Mouse (Mus musculus) lung, postnatal 0 days (tissue): ENCODE measurements around the gene Olfr547. TPM values are rescaled to one million over a fixed set of nuclear protein-coding genes. Genes with fewer than 3 reads are reported as not detected.
"Not testable (repeated sequence)": the region's sequence is repeated elsewhere in the genome, so short reads cannot be mapped to it uniquely, and the experiment has no call there.

Experiments
- ATAC-seq: fragments of 200-750 bp; cut with Nextera tagmentation; 2 replicates; pipeline ENCODE4 v1.8.0; 2017; ENCODE audit warnings: moderate library complexity
- DNase-seq: peaks from one replicate; pipeline ENCODE4 v3.0.0-alpha.2; 2016; ENCODE audit warnings: low spot score
- H3K27ac ChIP-seq: fragments of 300-500 bp; sonication (generic); 2 replicates; pipeline ENCODE4 v1.5.1; 2014; ENCODE audit warnings: antibody characterized with exemption, mild to moderate bottlenecking, low read length, mixed read lengths
- H3K27me3 ChIP-seq: fragments of 300-500 bp; sonication (generic); replicated peaks from 2 replicates; pipeline ENCODE4 v1.6.1; 2014; ENCODE audit warnings: low read length, mixed read lengths; ENCODE audit not compliant: insufficient read depth
- H3K36me3 ChIP-seq: fragments of 300-500 bp; sonication (generic); 2 replicates; pipeline ENCODE4 v1.6.1; 2014; ENCODE audit warnings: low read length, mixed read lengths; ENCODE audit not compliant: insufficient read depth
- H3K4me1 ChIP-seq: fragments of 300-500 bp; sonication (generic); 2 replicates; pipeline ENCODE4 v1.6.1; 2014; ENCODE audit warnings: antibody characterized with exemption, low read depth, low read length, mixed read lengths; ENCODE audit not compliant: insufficient read depth
- H3K4me2 ChIP-seq: fragments of 300-500 bp; sonication (generic); replicated peaks from 2 replicates; pipeline ENCODE4 v1.6.1; 2014; ENCODE audit warnings: low read depth, mild to moderate bottlenecking, low read length, moderate library complexity, mixed read lengths
- H3K4me3 ChIP-seq: fragments of 300-500 bp; sonication (generic); 2 replicates; pipeline ENCODE4 v1.5.1; 2014; ENCODE audit warnings: low read depth, low read length
- H3K9ac ChIP-seq: fragments of 300-500 bp; sonication (generic); replicated peaks from 2 replicates; pipeline ENCODE4 v1.6.1; 2014; ENCODE audit warnings: low read depth, mild to moderate bottlenecking
- H3K9me3 ChIP-seq: fragments of 300-500 bp; sonication (generic); 2 replicates; pipeline ENCODE4 v1.6.1; 2016; ENCODE audit warnings: low read length, mixed read lengths
- CTCF ChIP-seq: IDR thresholded peaks from 2 replicates; pipeline ENCODE4 v1.5.1; 2016; ENCODE audit warnings: antibody characterized with exemption, mild to moderate bottlenecking
- EP300 ChIP-seq: IDR thresholded peaks from 2 replicates; pipeline ENCODE4 v1.6.1; 2016; ENCODE audit warnings: antibody characterized with exemption, mild to moderate bottlenecking, control low read depth
- WGBS: fragments of 180-500 bp; shearing (Covaris S2); extraction: QIAGEN DNeasy Blood & Tissue Kit; methylation state at CpG from one replicate; pipeline ENCODE4 v1.1.7; 2014; 5-methylcytosine and 5-hydroxymethylcytosine counted together
- polyA plus RNA-seq: library from polyadenylated mRNA; unstranded; fragments of >200 nt; fragmentation: Nextera tagmentation; extraction: Ambion mirVana; gene quantifications from 2 replicates; pipeline ENCODE4 v1.2.1, GENCODE M21; 2015

Gene Olfr547
- polyA plus RNA-seq: not detected in 2 replicates

GRCm38 (mm10) chr7:102534449-102534848 is at the start of gene Olfr547:
Olfr547 (plus strand) TSS chr7:102534749.
- H3K27me3 ChIP-seq: no peaks in the 10 kb centered on the region
- H3K9me3 ChIP-seq: no peaks in the 10 kb centered on the region
- H3K9ac ChIP-seq: no peak within 1 kb of the TSS
- H3K27ac ChIP-seq: no peak within 1 kb of the TSS
- H3K36me3 ChIP-seq: no peaks in the 10 kb centered on the region
- H3K4me2 ChIP-seq: no peak within 1 kb of the TSS
- WGBS: 71% methylated on average over 1 of the region's 1 CpGs
- ATAC-seq: no peak
- TF ChIP-seq CTCF (no peak), EP300 (no peak)
- H3K4me1 ChIP-seq: no peaks in the 10 kb centered on the region
- no peak within 1 kb of the TSS for H3K4me3 ChIP-seq
- no peak for DNase-seq

DNA sequence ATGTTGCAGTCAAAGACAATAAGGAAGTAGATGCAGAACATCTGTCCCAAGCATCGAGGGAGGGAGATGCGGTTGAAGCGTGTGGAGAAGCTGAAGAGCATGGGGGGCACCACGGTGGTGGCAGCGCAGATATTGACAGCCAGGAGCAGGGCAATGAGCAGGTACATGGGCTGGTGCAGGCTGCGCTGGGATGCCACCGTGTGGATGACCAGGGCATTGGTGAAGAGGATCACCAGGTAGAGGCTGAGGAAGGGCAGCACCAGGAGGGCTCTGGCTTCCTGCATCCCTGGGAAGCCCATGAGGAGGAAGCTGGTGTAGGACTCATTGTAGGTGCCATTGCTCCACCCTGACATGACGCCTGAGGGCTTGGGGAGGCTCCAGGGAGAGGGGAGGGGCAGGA is 49.8 kb upstream of the Olfr547 start:
- H3K4me3 ChIP-seq, ATAC-seq, H3K4me1 ChIP-seq, H3K36me3 ChIP-seq, DNase-seq, H3K9me3 ChIP-seq, H3K4me2 ChIP-seq, H3K27me3 ChIP-seq, H3K27ac ChIP-seq, H3K9ac ChIP-seq: not testable (repeated sequence)
- WGBS: 71% methylated on average over 6 of the region's 8 CpGs

- no peak overlapping the region for H3K4me3 ChIP-seq
- no peaks in the 10 kb centered on the region for H3K27me3 ChIP-seq
- ATAC-seq: no peak
- DNase-seq: no peak
- no peak overlapping the region for H3K9ac ChIP-seq
- WGBS: 29% methylated on average over 1 of the region's 1 CpGs
- peaks cover 3% of the 10 kb centered on the region; the same call in 1 of the 2 replicates for H3K4me1 ChIP-seq
- no peak overlapping the region for H3K27ac ChIP-seq
- H3K9me3 ChIP-seq: no peaks in the 10 kb centered on the region
- TF ChIP-seq EP300 (no peak), CTCF (no peak)
- no peaks in the 10 kb centered on the region for H3K36me3 ChIP-seq
- no peak overlapping the region for H3K4me2 ChIP-seq
Measured at GRCm38 (mm10) chr7:102486105-102486504, 48.4 kb upstream of the Olfr547 start.

DNA sequence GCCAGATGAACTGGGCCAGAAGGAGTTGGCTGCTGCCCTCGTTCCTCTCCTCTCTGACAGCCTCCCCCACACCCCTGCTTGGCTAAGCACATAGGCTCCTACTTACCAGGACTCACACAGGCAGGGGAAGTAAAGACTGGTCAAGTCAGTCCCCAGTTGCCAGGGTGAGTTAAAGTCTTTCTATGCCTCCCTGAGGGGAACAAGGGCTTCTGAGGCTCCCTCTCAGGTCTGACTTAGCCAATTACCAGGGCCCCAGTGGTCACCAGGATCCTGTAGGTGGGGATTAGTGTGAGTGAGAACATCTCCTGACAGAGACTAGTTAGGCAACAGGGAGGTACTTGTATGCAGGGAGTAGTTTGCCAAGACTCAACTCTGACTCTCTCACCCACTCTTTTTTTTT is 46.4 kb upstream of the Olfr547 start, which contains the start of gene Olfr544:
Gene Olfr544, minus strand, starts transcription at position 153 of the 400 bp plus-strand sequence.
- no peak for TF ChIP-seq EP300
- no peak for TF ChIP-seq CTCF
- Histone ChIP-seq H3K27me3 (no peaks in the 10 kb centered on the region), H3K4me1 (no peaks in the 10 kb centered on the region), H3K9me3 (no peaks in the 10 kb centered on the region), H3K9ac (no peak within 1 kb of the TSS), H3K4me3 (no peak within 1 kb of the TSS), H3K36me3 (no peaks in the 10 kb centered on the region), H3K27ac (no peak within 1 kb of the TSS), H3K4me2 (no peak within 1 kb of the TSS)
- ATAC-seq: no peak
- no peak for DNase-seq
- WGBS: 67% methylated on average over 1 of the region's 1 CpGs

- ATAC-seq, H3K4me1 ChIP-seq, H3K9ac ChIP-seq, H3K9me3 ChIP-seq, H3K4me2 ChIP-seq, H3K4me3 ChIP-seq, H3K36me3 ChIP-seq, DNase-seq, H3K27me3 ChIP-seq, H3K27ac ChIP-seq: not testable (repeated sequence)
- 44% methylated on average over 5 of the region's 7 CpGs for WGBS
Measured at GRCm38 (mm10) chr7:102494416-102494815, 40.1 kb upstream of the Olfr547 start.

- ATAC-seq (no peak), DNase-seq (no peak)
- 59% methylated on average over 3 of the region's 3 CpGs for WGBS
- Histone ChIP-seq H3K36me3 (no peaks in the 10 kb centered on the region), H3K4me3 (no peak within 1 kb of the TSS), H3K9me3 (no peaks in the 10 kb centered on the region), H3K27ac (no peak within 1 kb of the TSS), H3K27me3 (no peaks in the 10 kb centered on the region), H3K4me2 (no peak within 1 kb of the TSS), H3K9ac (no peak within 1 kb of the TSS), H3K4me1 (no peaks in the 10 kb centered on the region)
- no peak for TF ChIP-seq EP300
- no peak for TF ChIP-seq CTCF
Measured at GRCm38 (mm10) chr7:102499473-102499872, 35.1 kb upstream of the Olfr547 start, which contains the start of gene Olfr545. Olfr545 (minus strand) TSS chr7:102499573.

DNA sequence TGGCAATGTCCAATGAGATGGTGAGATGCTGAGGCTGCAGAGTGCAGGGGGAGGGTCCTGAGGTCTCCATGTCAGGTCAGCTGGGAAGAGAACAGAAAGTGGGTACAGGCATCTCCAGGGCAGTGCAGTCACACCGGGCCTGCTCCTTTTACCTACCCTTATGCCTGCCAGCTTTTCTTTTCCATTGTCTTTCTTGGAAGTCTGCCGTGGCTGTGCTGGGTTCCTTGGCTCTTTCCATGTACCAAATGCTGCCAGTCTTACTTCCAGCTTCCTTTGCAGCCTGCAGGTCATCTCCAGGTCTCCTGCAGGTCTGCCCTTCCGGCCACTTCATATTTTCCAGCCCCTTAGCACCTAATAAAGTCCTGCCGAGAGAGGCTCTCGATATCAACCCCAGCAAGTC is 32.6 kb upstream of the Olfr547 start:
- no peaks in the 10 kb centered on the region for H3K36me3 ChIP-seq
- H3K9ac ChIP-seq: no peak overlapping the region
- H3K27ac ChIP-seq: no peak overlapping the region
- TF ChIP-seq EP300 (no peak), CTCF (no peak)
- no peak overlapping the region for H3K4me3 ChIP-seq
- H3K9me3 ChIP-seq: no peaks in the 10 kb centered on the region
- DNase-seq: no peak
- no peak for ATAC-seq
- no peaks in the 10 kb centered on the region for H3K27me3 ChIP-seq
- H3K4me1 ChIP-seq: no peaks in the 10 kb centered on the region
- 46% methylated on average over 5 of the region's 5 CpGs for whole genome bisulfite sequencing
- H3K4me2 ChIP-seq: no peak overlapping the region
